Mouse (Mus musculus): ENCODE measurements around the gene Ttl.

Gene Ttl

GRCm38 (mm10) chr2:129065437-129066282, at the start of gene Ttl:
TSS of gene Ttl (plus strand) at chr2:129065942.
- DNase-seq (ENCODE audit: low spot score in 2 of 2) = peak; percentile 46 to 73

DNA sequence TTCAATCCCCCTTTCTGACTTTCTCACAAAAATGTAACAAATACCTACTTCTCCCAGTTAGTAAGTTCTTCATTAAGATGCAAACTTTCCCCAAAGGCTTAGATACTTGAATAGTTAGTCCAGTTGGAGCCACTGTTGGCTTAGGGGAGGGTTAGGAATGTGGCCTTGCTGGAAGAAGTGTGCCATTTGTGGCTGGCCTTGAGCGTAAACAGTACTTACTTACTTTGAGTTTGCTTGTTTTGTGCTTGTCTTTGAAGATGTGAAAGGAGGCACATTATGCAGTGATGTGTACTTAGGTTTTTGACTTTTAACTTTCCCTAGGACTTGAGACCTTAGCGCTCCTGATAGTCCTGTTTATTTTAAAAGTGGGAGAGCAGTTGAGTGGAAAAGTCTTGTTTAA, 45.6 kb upstream of the Ttl start:
- no peak for DNase-seq (ENCODE audit: low spot score in 2 of 2)

DNA sequence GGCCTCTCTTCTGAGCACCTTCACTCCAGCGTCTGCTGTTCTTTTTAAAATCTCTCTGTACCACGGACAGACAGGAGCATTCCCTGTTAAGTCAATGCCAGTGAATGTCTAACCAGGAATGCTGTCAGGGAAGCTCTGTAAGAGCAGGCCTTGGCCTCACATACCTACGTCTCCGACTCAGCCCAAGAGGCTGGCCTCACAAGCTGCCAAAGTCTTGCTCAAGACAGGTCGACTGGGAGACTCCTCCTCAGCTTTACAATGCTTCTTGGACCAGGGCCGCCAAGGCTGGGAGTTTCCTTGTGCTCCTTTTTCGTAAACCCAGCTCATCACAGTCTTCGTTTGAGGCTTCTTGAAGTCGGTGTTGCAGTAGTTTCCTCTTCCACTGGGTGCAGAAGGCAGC, 40.9 kb upstream of the Ttl start:
- DNase-seq (ENCODE audit: low spot score in 2 of 2) = no peak

DNA sequence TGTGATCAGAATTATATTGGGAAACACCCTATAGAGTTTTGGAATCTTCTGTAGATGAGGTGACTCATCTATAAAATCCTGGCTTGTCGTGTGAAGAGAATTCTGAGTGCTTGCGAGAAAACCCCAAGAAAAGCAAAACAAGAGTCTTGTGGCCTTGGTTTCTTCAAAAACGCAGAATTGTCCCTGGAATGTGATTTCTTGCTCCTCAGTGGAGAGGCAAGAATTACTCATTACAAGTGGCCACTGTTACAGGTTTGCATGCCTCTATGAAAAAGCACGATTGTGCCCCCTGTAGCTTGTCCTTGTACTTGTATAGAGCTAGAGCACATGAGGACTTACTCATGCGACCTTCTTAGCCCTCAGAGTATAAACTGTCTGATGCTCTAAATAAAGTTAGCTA, 30.4 kb upstream of the Ttl start:
- DNase-seq (ENCODE audit: low spot score in 2 of 2) = no peak

- DNase-seq (ENCODE audit: low spot score in 2 of 2) = peak in 1 of 2 experiments; percentile 18
Observed at GRCm38 (mm10) chr2:129038426-129038936, 27.3 kb upstream of the Ttl start.

DNA sequence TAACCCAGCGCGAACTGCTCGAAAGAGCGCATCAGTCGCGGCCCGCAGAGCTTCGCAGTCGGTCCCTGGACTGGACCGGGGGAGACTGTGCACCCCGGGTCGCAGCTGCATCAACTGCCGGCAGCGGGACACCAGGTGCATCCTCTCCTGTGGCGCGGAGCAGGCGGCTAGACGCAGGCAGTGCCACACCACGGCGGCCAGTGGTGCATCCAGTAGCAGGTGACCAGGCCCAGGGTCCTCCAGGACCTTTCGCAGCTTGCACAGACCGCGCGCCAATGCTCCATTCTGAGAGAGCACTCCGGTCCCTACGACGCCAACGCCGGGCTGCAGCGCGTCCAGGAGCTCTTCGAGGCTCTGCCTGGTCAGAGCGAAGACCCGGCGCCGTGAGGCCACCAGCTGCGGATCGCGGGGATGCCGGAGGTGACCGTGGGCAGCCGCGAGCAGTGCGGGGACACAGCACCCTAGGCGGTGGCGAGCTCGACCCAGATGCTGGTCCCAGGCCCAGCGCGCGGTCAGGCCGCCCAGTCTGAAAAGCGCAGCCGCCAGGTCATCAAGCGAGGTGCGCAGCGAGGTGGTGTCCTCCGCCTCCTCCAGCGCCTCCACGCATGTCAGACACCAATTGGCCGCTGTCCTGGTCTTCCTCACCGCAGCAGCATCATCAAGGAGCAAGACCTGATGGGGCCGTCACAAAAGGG, 26.7 kb upstream of the Ttl start:
- DNase-seq (ENCODE audit: low spot score in 2 of 2) = no peak

- DNase-seq (ENCODE audit: low spot score in 2 of 2) = no peak
Observed at GRCm38 (mm10) chr2:129040567-129040966, 25.2 kb upstream of the Ttl start.

DNA sequence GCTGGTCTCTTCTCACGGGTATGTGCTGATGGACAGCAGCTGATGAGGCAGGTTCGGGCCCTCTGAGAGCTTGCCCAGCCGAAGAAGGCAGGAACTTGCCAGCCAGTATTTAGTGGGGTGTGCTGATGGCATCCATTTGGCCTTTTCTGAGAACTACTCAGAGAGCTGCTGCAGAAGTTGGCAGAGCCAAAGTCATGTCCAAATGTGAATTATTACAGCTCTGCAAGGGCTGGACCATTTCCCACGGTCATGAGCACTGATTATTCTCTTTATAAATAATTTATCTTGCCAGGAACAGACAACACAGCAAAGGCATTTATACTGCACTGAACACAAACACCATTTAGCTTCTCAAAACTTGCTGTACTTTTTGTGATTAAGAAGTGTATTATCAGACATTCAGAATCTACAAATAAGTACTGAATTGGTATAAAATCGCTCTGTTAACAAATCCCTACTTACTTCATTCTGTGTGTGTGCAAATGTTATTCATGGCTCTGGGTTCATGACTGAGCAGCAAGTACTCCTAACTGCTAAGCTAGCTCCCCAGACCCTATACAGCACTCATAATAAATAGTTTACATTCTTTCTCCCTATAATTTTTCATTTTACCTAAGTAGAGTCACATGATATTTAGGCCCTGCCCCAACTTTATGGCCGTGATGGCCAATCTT, 19.4 kb upstream of the Ttl start:
- no peak for DNase-seq (ENCODE audit: low spot score in 2 of 2)

GRCm38 (mm10) chr2:129046846-129047196, 18.9 kb upstream of the Ttl start:
- no peak for DNase-seq (ENCODE audit: low spot score in 2 of 2)

DNA sequence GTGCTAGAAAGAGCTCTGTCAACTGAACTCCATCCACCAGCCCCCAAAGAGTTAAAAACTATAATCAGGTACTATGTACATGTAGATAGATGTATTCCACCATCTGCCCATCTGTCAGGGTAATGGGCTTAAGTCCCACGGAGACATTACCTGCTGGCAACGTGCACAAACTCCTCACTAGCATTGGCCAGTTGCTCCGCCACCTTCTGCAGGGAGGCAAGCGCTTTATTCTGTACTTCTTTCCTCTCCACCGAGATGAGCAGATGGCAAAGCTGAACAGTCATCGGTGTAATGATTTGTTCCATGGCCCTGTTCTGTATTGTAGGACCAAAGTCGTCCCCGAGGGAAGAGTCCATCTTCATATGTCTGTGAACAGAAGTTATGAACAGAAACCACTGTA, 17.9 kb upstream of the Ttl start, which contains the start of gene Vinac1:
Gene Vinac1 (minus strand): TSS at position 362 of the 400 bp plus-strand sequence.
- no peak for DNase-seq (ENCODE audit: low spot score in 2 of 2)

DNA sequence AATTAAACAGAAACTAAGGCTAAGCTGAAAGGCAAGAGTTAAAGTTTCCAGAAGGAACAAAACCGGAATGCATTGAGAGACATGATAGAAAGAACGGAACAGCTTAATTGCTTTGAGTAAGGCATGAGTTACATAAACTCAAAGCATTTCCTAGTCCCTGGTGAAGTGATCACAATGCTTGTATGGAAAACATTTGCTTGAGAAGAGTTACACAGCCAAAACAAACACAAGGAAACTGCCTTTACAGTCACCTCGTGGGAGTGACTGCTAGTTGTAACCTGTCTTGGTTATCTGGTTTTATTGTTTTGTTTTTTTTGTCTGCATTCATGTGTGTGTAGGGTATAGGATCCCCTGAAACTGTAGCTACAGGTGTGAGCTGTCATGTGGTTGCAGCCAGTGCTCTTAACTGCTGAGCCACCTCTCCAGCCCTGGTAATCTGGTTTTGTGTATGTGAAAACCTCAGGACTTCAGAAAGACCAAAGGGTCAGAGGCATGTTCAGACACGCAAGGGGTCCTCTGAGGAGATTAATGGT, 13.2 kb upstream of the Ttl start:
- no peak for DNase-seq (ENCODE audit: low spot score in 2 of 2)

- no peak for DNase-seq (ENCODE audit: low spot score in 2 of 2)
Observed at GRCm38 (mm10) chr2:129055741-129056140, 10.0 kb upstream of the Ttl start.

DNA sequence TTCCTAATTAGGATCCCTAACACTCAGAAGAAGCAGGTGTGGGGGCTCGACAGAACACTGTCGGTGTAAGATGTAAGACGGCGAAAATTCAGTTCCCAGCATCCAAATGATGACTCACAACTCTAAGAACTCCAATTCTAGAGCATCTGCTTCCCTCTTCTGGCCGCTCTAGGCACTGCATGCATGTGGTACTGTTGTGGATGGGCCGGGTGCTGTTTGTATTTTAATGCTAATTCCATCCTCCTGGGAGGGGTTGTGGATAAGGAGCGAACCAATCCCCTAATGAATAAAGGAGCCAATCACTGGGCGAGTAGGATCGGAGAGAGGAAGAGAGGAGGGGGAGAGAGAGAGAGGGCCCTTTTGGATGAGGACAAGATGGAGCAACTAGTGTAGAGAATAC, 9.1 kb upstream of the Ttl start:
- no peak for DNase-seq (ENCODE audit: low spot score in 2 of 2)

DNA sequence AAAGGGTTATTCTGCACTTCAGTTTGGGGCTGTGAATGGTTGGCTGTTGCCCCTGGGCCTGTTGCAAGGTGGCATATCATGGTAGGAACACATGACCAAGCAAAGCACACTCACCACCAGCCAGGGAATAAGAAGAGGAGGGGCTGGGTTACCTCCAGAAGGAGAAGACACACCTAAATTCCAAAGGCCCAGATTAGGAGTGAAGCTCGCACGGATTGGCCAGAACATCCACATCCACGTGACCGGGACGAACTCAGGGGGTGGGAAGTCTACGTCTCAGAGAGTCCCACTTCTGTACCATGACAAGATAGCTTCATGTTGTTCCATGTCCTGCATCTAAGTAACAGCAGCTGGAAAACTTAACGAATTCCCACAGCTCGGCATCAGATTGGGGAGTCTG, 8.5 kb upstream of the Ttl start:
- no peak for DNase-seq (ENCODE audit: low spot score in 2 of 2)

- DNase-seq (ENCODE audit: low spot score in 2 of 2) = no peak
Observed at GRCm38 (mm10) chr2:129057920-129058361, 7.8 kb upstream of the Ttl start.

DNA sequence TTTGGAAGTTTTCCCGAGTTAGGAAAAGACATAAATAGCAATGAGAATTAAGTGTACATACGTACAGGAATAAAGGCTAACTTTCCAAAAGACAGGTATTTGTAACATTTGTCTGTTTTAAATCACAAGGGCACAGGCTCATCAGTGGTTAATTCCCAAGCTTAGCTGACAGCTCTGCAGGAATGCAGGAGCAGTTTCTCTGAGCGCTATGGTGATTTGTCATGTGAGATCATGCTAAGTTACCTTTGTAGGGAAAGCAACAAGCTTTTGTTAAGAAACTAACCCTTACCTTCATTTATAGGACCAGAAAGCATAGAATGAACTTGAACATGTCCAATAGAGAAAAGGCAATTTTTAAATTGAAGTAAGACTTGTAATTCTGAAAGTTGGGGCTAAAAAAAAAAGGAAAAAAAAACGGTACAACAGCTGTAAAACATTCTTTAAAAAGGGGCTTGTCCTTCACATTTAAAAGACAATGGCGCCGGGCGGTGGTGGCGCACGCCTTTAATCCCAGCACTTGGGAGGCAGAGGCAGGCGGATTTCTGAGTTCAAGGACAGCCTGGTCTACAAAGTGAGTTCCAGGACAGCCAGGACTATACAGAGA, 4.2 kb upstream of the Ttl start:
- no peak for DNase-seq (ENCODE audit: low spot score in 2 of 2)

DNA sequence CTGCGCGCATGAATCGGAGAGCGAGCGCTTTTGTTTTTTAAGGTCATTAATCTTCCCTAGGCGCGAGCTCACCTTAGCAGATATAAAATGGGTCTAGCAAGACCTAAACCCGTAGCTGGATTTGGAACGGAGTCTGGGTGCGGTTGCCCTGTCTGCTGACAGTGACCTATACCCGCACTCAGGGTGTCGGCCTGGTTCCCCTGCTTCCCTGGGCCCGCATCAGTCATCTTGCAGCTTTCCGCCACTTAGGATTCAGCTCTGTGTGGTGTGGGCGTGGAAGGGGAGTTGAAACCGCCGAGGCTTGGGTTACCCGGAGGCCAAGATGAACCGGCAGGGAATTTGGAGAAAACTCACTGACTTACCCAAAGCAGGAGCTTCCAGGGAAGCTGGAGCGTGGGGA, 584 bp downstream of the Ttl start:
- peak; percentile 49 to 56 for DNase-seq (ENCODE audit: low spot score in 2 of 2)

GRCm38 (mm10) chr2:129070296-129070695, 4.6 kb downstream of the Ttl start:
- no peak for DNase-seq (ENCODE audit: low spot score in 2 of 2)

DNA sequence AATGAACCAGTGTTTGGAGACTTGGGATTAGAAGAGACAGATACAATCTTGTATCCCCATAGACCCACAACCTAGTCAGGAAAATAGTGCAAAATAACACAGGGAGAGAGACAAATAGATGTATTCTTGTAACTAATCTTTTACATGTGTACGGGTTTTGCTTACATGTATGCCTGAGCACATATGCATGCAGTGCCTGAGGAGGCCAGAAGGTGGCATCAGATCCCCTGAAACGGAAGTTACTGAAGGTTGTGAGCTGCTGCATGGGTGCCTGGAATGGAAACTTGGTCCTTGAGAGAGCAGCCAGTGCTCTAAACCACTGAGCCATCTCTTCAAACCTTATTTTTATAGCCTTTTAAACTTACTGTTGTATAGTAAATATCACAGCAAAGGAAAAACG, 12.6 kb downstream of the Ttl start:
- DNase-seq (ENCODE audit: low spot score in 2 of 2) = no peak

DNA sequence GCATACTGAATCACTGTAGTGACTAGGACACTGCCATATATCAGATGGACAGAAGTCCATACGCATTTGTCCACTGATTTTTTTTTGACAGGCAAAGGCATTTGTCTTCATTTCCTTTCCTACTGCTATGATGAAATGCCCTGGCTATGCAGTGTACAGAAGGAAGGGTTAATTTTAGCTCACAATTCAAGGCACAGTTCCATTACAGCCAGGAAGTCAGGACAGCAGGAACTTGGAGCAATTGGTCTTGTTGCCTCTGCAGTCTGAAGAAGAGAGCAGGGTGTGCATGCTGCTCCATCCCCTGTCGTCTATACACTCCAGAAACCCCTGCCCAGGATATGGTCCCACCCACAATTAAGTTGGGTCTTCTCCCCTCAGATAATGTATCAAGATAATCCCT, 13.5 kb downstream of the Ttl start:
- DNase-seq (ENCODE audit: low spot score in 2 of 2) = no peak

GRCm38 (mm10) chr2:129081097-129081496, 15.4 kb downstream of the Ttl start:
- DNase-seq (ENCODE audit: low spot score in 2 of 2) = no peak

GRCm38 (mm10) chr2:129083514-129083913, 17.8 kb downstream of the Ttl start:
- no peak for DNase-seq (ENCODE audit: low spot score in 2 of 2)
